In the genomic region with DNA sequence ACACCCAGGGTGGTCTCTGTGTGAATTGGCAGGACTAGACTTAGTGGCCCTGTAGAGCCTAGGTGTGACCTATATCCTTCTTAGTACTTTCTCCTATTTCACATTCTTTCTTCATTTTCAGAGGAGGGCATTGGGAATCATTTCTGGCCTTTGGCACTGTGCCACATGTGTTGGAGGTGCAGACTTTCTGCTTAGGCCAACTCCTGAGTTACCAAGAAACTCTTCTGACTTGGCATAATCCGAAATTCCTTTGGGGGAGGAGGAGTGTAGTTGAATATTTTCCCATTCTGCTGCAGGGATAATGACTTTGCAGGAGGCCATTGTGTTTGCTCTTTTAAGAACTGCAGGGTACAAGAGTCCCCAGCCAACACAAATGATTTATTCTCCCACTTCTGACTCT, we compare ENCODE assay signal across 10 mouse cellular contexts. TPM values are rescaled to one million over a fixed set of nuclear protein-coding genes. Genes with fewer than 3 reads are reported as not detected.
A peak's percentile ranks its signal among the peaks of the same experiment; 100 is the strongest.
DNase-seq lines count a peak whose midpoint lies in the region; ATAC-seq and TF ChIP-seq lines count a peak whose summit lies in the region.
"Had no signal": no experiment of that assay in that cellular context is flagged by ENCODE, and none has a peak within 500 bp of the region (broad histone marks: within the 10 kb centered on the region; RNA-seq: fewer than 3 reads in every experiment).

No protein-coding gene starts in this region.

- no peak for TF ChIP-seq CTCF in midbrain, postnatal 0 days (IDR thresholded peaks at IDR 0.05)

- H3K4me3 ChIP-seq in heart, embryonic 11.5 days (ENCODE audit: low read depth, low read length) = no peak overlapping the region
- H3K4me3 ChIP-seq in midbrain, postnatal 0 days (ENCODE audit: low read depth, low read length) = no peak overlapping the region
- no peak overlapping the region for H3K4me3 ChIP-seq in midbrain, embryonic 15.5 days
- H3K4me3 ChIP-seq: heart, embryonic 12.5 days had no signal

- H3K36me3 ChIP-seq in heart, embryonic 11.5 days (ENCODE audit: control insufficient read depth, insufficient read depth, low read length) = no peaks in the 10 kb centered on the region
- H3K36me3 ChIP-seq in midbrain, postnatal 0 days (ENCODE audit: insufficient read depth, low read length) = no peaks in the 10 kb centered on the region
- no peaks in the 10 kb centered on the region for H3K36me3 ChIP-seq in midbrain, embryonic 15.5 days (replicated peaks)
- H3K36me3 ChIP-seq: heart, embryonic 12.5 days had no signal

- no peak for ATAC-seq in heart, embryonic 11.5 days (replicated peaks; ENCODE audit: insufficient number of reproducible peaks, low FRiP score, low TSS enrichment)
- ATAC-seq in midbrain, postnatal 0 days (ENCODE audit: low FRiP score) = no peak
- ATAC-seq in midbrain, embryonic 15.5 days (replicated peaks) = no peak

- peak; percentile 15 to 26 for DNase-seq in heart, adult 18-20 months
- DNase-seq in midbrain, postnatal 0 days (ENCODE audit: low spot score) = peak; percentile 5
- DNase-seq in fat pad, adult 2 months (ENCODE audit: extremely low read depth, low read depth, low spot score) = peak; percentile 36
- DNase-seq in lung, postnatal 36 days = peak; percentile 29
- no peak for DNase-seq in thymus, postnatal 36 days
- DNase-seq: cerebellum, adult 2 months had no signal

- no peak overlapping the region for H3K9ac ChIP-seq in heart, embryonic 11.5 days (ENCODE audit: low read depth, low read length)
- no peak overlapping the region for H3K9ac ChIP-seq in midbrain, postnatal 0 days (replicated peaks; ENCODE audit: low read length, poor library complexity, severe bottlenecking)
- no peak overlapping the region for H3K9ac ChIP-seq in midbrain, embryonic 15.5 days
- H3K9ac ChIP-seq: heart, embryonic 12.5 days had no signal

- no peaks in the 10 kb centered on the region for H3K27me3 ChIP-seq in heart, embryonic 11.5 days (ENCODE audit: control insufficient read depth, insufficient read depth, low read length)
- no peaks in the 10 kb centered on the region for H3K27me3 ChIP-seq in midbrain, postnatal 0 days (ENCODE audit: insufficient read depth, low read length)
- H3K27me3 ChIP-seq in midbrain, embryonic 15.5 days (replicated peaks) = no peaks in the 10 kb centered on the region
- H3K27me3 ChIP-seq: CH12.LX; heart, embryonic 12.5 days had no signal

- no peaks in the 10 kb centered on the region for H3K9me3 ChIP-seq in heart, embryonic 11.5 days (replicated peaks; ENCODE audit: control insufficient read depth, low read length)
- H3K9me3 ChIP-seq in midbrain, postnatal 0 days (ENCODE audit: low read length) = no peaks in the 10 kb centered on the region
- no peaks in the 10 kb centered on the region for H3K9me3 ChIP-seq in midbrain, embryonic 15.5 days
- H3K9me3 ChIP-seq: heart, embryonic 12.5 days had no signal

- no peak overlapping the region for H3K27ac ChIP-seq in heart, embryonic 11.5 days (ENCODE audit: low read depth, low read length)
- no peak overlapping the region for H3K27ac ChIP-seq in midbrain, postnatal 0 days (ENCODE audit: low read depth, low read length)
- H3K27ac ChIP-seq in midbrain, embryonic 15.5 days = no peak overlapping the region

- WGBS in heart, embryonic 11.5 days (ENCODE audit: insufficient replicate concordance) = 26% methylated on average over 1 of the region's 1 CpGs
- WGBS in midbrain, postnatal 0 days = 9% methylated on average over 1 of the region's 1 CpGs
- WGBS in midbrain, embryonic 15.5 days = 17% methylated on average over 1 of the region's 1 CpGs

- no peak overlapping the region for H3K4me2 ChIP-seq in heart, embryonic 11.5 days
- no peak overlapping the region for H3K4me2 ChIP-seq in midbrain, postnatal 0 days (ENCODE audit: low read depth, low read length, poor library complexity, severe bottlenecking)
- H3K4me2 ChIP-seq in midbrain, embryonic 15.5 days = no peak overlapping the region
- H3K4me2 ChIP-seq: heart, embryonic 12.5 days had no signal

- H3K4me1 ChIP-seq in heart, embryonic 11.5 days (ENCODE audit: control insufficient read depth, insufficient read depth, low read length) = no peaks in the 10 kb centered on the region
- H3K4me1 ChIP-seq in midbrain, postnatal 0 days (ENCODE audit: insufficient read depth, low read length) = no peaks in the 10 kb centered on the region
- no peaks in the 10 kb centered on the region for H3K4me1 ChIP-seq in midbrain, embryonic 15.5 days

RNA-seq across cellular contexts. Expression of a gene that starts 19.6 kb away (rescaled TPM):
- total RNA-seq in heart, adult 18-20 months (2021) = 100 to 1,000 TPM in 1 of 2 experiments, 10 to 100 TPM in 1; 76.1 to 104 TPM
- 25.5 and 27.6 TPM in 2 replicates for polyA plus RNA-seq in heart, embryonic 11.5 days (2014; fragmentation: Nextera tagmentation; extraction: Ambion mirVana)
- total RNA-seq in midbrain, postnatal 0 days (2014; rRNA removed) = 95.2 and 102 TPM in 2 replicates
- polyA plus RNA-seq in midbrain, postnatal 0 days (2015; fragmentation: Nextera tagmentation; extraction: Ambion mirVana) = 97.8 and 106 TPM in 2 replicates
- polyA plus RNA-seq in midbrain, embryonic 15.5 days (2015; fragmentation: Nextera tagmentation; extraction: Ambion mirVana) = 95.7 and 97.6 TPM in 2 replicates

Comparison
In these comparisons a context has a peak if more than half of its experiments do, and no peak if none do; other contexts are left out.
1. DNase-seq: peak in heart, adult 18-20 months (2 of 2), midbrain, postnatal 0 days (single experiment), fat pad, adult 2 months (single experiment) and lung, postnatal 36 days (single experiment); none in thymus, postnatal 36 days (0 of 2).